Mouse (Mus musculus) left cerebral cortex, adult 9 months (tissue): ENCODE measurements at regions not wholly inside any gene's neighbourhood (a gene's known extent, or its start where the extent isn't known, plus 50 kb on each side); places are given as distances from the start of the nearest gene placed in this dataset.

Source experiments
- DNase-seq, 2 experiments: peaks; one replicate each; pipeline ENCODE4 v3.0.0; 2022; ENCODE audit warnings: low spot score in 2 of 2

DNA sequence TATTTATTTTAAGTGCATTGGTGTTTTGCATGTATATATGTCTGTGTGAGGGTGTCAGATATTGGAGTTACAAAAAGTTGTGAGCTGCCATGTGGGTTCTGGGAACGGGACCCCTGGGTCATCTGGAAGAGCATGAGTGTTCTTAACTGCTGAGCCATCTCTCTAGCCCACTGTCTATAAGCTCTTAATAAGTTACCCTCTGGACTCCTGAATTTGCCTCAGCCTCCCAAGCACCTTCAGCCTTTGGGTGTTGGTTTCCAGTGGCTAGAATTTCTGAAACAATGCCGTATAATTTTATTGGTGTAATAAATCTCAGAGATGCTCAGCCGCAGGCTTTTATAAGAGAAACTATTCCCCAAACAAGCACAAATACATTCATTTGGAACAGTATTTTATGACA lies 75.0 kb downstream of the Nat3 start:
- DNase-seq: no peak

- no peak for DNase-seq
Observed at GRCm38 (mm10) chr8:67622213-67622612, 98.6 kb downstream of the Nat3 start.

- DNase-seq: peak; percentile 59 to 73
Observed at GRCm38 (mm10) chr8:67631691-67632090, 108.0 kb downstream of the Nat3 start.

DNA sequence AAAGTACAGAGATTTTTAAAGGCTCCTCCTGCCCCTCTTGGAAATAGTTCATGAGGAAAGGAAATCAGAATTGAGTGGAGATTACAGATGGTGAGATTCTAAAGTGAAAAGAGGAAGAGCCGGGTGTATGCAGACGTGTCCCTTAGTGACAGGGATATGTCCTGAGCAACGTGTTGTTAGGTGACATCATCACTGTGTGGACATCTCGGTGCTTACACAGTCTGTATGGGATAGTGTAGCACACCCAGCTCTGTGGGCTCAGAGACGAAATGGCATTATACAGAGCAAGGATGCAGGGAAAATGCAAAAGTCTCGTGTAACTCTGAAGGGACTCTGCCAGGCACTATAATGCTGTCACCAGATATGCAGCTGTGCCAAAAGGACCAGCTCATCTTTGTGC lies 108.6 kb downstream of the Nat3 start:
- DNase-seq: peak in 1 of 2 experiments; percentile 7
